Mouse (Mus musculus): ENCODE measurements around the gene Pde6d. TPM values are rescaled to one million over a fixed set of nuclear protein-coding genes. Genes with fewer than 3 reads are reported as not detected.
A peak's percentile ranks its signal among the peaks of the same experiment; 100 is the strongest.
"Not testable (repeated sequence)": the region's sequence is repeated elsewhere in the genome, so short reads cannot be mapped to it uniquely, and the experiment has no call there.

The Pde6d gene
- polyA plus RNA-seq, 1 experiment from 2014 or later = 61.5 TPM

GRCm38 (mm10) chr1:86522286-86522871 is 60.0 kb downstream of the Pde6d start:
- H3K4me3 ChIP-seq (replicated peaks) = no peak overlapping the region
- 0 out of 2 replicates have a peak overlapping the region, but pooled peaks have one; percentile 5 for H3K9ac ChIP-seq
- ATAC-seq (replicated peaks; ENCODE audit: low FRiP score) = no peak
- H3K4me1 ChIP-seq = peaks cover 22% of the 10 kb centered on the region
- H3K27me3 ChIP-seq = no peaks in the 10 kb centered on the region
- no peaks in the 10 kb centered on the region for H3K9me3 ChIP-seq (replicated peaks)
- peak overlapping the region; percentile 29; the same call in 1 of the 2 replicates for H3K27ac ChIP-seq
- WGBS = 70% methylated on average over 7 of the region's 7 CpGs
- no peaks in the 10 kb centered on the region for H3K36me3 ChIP-seq
- H3K4me2 ChIP-seq = no peak overlapping the region

- H3K9ac ChIP-seq = no peak overlapping the region
- no peaks in the 10 kb centered on the region for H3K36me3 ChIP-seq
- peaks cover 25% of the 10 kb centered on the region for H3K4me1 ChIP-seq
- ATAC-seq (replicated peaks; ENCODE audit: low FRiP score) = no peak
- no peak overlapping the region for H3K4me3 ChIP-seq (replicated peaks)
- WGBS = 40% methylated on average over 7 of the region's 7 CpGs
- H3K9me3 ChIP-seq (replicated peaks) = no peaks in the 10 kb centered on the region
- H3K27ac ChIP-seq = no peak overlapping the region
- H3K27me3 ChIP-seq = no peaks in the 10 kb centered on the region
- no peak overlapping the region for H3K4me2 ChIP-seq
These were observed 62.1 kb downstream of the Pde6d start for GRCm38 (mm10) chr1:86520361-86520760.

GRCm38 (mm10) chr1:86517076-86517475 is 65.4 kb downstream of the Pde6d start:
- H3K4me1 ChIP-seq = peaks cover 4% of the 10 kb centered on the region
- 70% methylated on average over 3 of the region's 3 CpGs for WGBS
- no peak for ATAC-seq (replicated peaks; ENCODE audit: low FRiP score)

GRCm38 (mm10) chr1:86515715-86516410 is 66.6 kb downstream of the Pde6d start:
- H3K27ac ChIP-seq = no peak overlapping the region
- H3K36me3 ChIP-seq = no peaks in the 10 kb centered on the region
- no peak overlapping the region for H3K4me3 ChIP-seq (replicated peaks)
- H3K9ac ChIP-seq = no peak overlapping the region
- no peak for ATAC-seq (replicated peaks; ENCODE audit: low FRiP score)
- H3K4me1 ChIP-seq = 0 out of 2 replicates have a peak, but pooled peaks cover 3% of the 10 kb centered on the region
- no peaks in the 10 kb centered on the region for H3K9me3 ChIP-seq (replicated peaks)
- H3K27me3 ChIP-seq = no peaks in the 10 kb centered on the region
- 49% methylated on average over 6 of the region's 6 CpGs for WGBS
- H3K4me2 ChIP-seq = no peak overlapping the region

More at GRCm38 (mm10) chr1:86517076-86517475, 65.4 kb downstream of the Pde6d start:
- Histone ChIP-seq H3K27me3 (no peaks in the 10 kb centered on the region), H3K9ac (no peak overlapping the region), H3K4me2 (no peak overlapping the region), H3K27ac (no peak overlapping the region), H3K4me3 (replicated peaks) (no peak overlapping the region), H3K9me3 (replicated peaks) (no peaks in the 10 kb centered on the region), H3K36me3 (no peaks in the 10 kb centered on the region)

- WGBS = 73% methylated on average over 1 of the region's 1 CpGs
- H3K4me3 ChIP-seq (replicated peaks); H3K9ac ChIP-seq; H3K27me3 ChIP-seq; H3K4me1 ChIP-seq; H3K27ac ChIP-seq; H3K9me3 ChIP-seq (replicated peaks); ATAC-seq (replicated peaks; ENCODE audit: low FRiP score); H3K4me2 ChIP-seq; H3K36me3 ChIP-seq: not testable (repeated sequence)
These were observed 69.4 kb downstream of the Pde6d start for GRCm38 (mm10) chr1:86513031-86513430.

GRCm38 (mm10) chr1:86512154-86512720 is 70.2 kb downstream of the Pde6d start:
- no peaks in the 10 kb centered on the region for H3K27me3 ChIP-seq
- H3K27ac ChIP-seq = no peak overlapping the region
- no peaks in the 10 kb centered on the region for H3K9me3 ChIP-seq (replicated peaks)
- WGBS = 83% methylated on average over 4 of the region's 4 CpGs
- no peaks in the 10 kb centered on the region for H3K36me3 ChIP-seq
- H3K4me2 ChIP-seq = no peak overlapping the region
- H3K4me1 ChIP-seq = peaks cover 10% of the 10 kb centered on the region
- H3K9ac ChIP-seq = no peak overlapping the region
- H3K4me3 ChIP-seq (replicated peaks) = no peak overlapping the region
- ATAC-seq (replicated peaks; ENCODE audit: low FRiP score) = no peak

GRCm38 (mm10) chr1:86510676-86511441 is 71.6 kb downstream of the Pde6d start:
- Histone ChIP-seq H3K4me1 (peaks cover 16% of the 10 kb centered on the region), H3K27ac (no peak overlapping the region), H3K9ac (no peak overlapping the region), H3K4me2 (no peak overlapping the region), H3K4me3 (replicated peaks) (no peak overlapping the region), H3K36me3 (no peaks in the 10 kb centered on the region), H3K27me3 (no peaks in the 10 kb centered on the region), H3K9me3 (replicated peaks) (no peaks in the 10 kb centered on the region)
- no peak for ATAC-seq (replicated peaks; ENCODE audit: low FRiP score)
- WGBS = 71% methylated on average over 9 of the region's 9 CpGs

GRCm38 (mm10) chr1:86510266-86510665 is 72.2 kb downstream of the Pde6d start:
- Histone ChIP-seq H3K36me3 (no peaks in the 10 kb centered on the region), H3K27me3 (no peaks in the 10 kb centered on the region), H3K27ac (no peak overlapping the region), H3K4me1 (peaks cover 22% of the 10 kb centered on the region), H3K9ac (no peak overlapping the region), H3K4me2 (no peak overlapping the region), H3K4me3 (replicated peaks) (no peak overlapping the region), H3K9me3 (replicated peaks) (no peaks in the 10 kb centered on the region)
- WGBS = 100% methylated on average over 1 of the region's 1 CpGs
- no peak for ATAC-seq (replicated peaks; ENCODE audit: low FRiP score)

GRCm38 (mm10) chr1:86509410-86509809 is 73.0 kb downstream of the Pde6d start:
- no peaks in the 10 kb centered on the region for H3K9me3 ChIP-seq (replicated peaks)
- no peaks in the 10 kb centered on the region for H3K27me3 ChIP-seq
- H3K9ac ChIP-seq = no peak overlapping the region
- ATAC-seq (replicated peaks; ENCODE audit: low FRiP score) = peak; percentile 75
- H3K4me3 ChIP-seq (replicated peaks) = no peak overlapping the region
- WGBS = 13% methylated on average over 7 of the region's 7 CpGs
- H3K4me1 ChIP-seq = peaks cover 30% of the 10 kb centered on the region
- peak overlapping the region; percentile 18 for H3K27ac ChIP-seq
- no peak overlapping the region for H3K4me2 ChIP-seq
- H3K36me3 ChIP-seq = no peaks in the 10 kb centered on the region

- H3K4me3 ChIP-seq (replicated peaks) = no peak overlapping the region
- WGBS = 82% methylated on average over 5 of the region's 5 CpGs
- no peaks in the 10 kb centered on the region for H3K27me3 ChIP-seq
These were observed 74.6 kb downstream of the Pde6d start for GRCm38 (mm10) chr1:86507866-86508265.

GRCm38 (mm10) chr1:86506420-86506819 is 76.0 kb downstream of the Pde6d start:
- H3K9ac ChIP-seq = no peak overlapping the region
- peak overlapping the region; percentile 98; the same call in 1 of the 2 replicates for H3K27ac ChIP-seq

More at GRCm38 (mm10) chr1:86507866-86508265, 74.6 kb downstream of the Pde6d start:
- Histone ChIP-seq H3K9ac (no peak overlapping the region), H3K36me3 (no peaks in the 10 kb centered on the region), H3K4me2 (no peak overlapping the region), H3K4me1 (peaks cover 43% of the 10 kb centered on the region), H3K9me3 (replicated peaks) (no peaks in the 10 kb centered on the region), H3K27ac (no peak overlapping the region)
- no peak for ATAC-seq (replicated peaks; ENCODE audit: low FRiP score)

GRCm38 (mm10) chr1:86505461-86505860 is 77.0 kb downstream of the Pde6d start:
- H3K27me3 ChIP-seq = no peaks in the 10 kb centered on the region
- H3K36me3 ChIP-seq = no peaks in the 10 kb centered on the region
- peak overlapping the region; percentile 44; the same call in 1 of the 2 replicates for H3K4me3 ChIP-seq (replicated peaks)
- peak overlapping the region; percentile 66 for H3K9ac ChIP-seq
- peak overlapping the region; percentile 74 for H3K4me2 ChIP-seq
- no peak for ATAC-seq (replicated peaks; ENCODE audit: low FRiP score)
- no peaks in the 10 kb centered on the region for H3K9me3 ChIP-seq (replicated peaks)
- H3K27ac ChIP-seq = peak overlapping the region; percentile 98
- 25% methylated on average over 1 of the region's 1 CpGs for WGBS
- peaks cover 66% of the 10 kb centered on the region for H3K4me1 ChIP-seq

More at GRCm38 (mm10) chr1:86506420-86506819, 76.0 kb downstream of the Pde6d start:
- H3K27me3 ChIP-seq = no peaks in the 10 kb centered on the region
- no peaks in the 10 kb centered on the region for H3K9me3 ChIP-seq (replicated peaks)
- no peak for ATAC-seq (replicated peaks; ENCODE audit: low FRiP score)
- H3K4me3 ChIP-seq (replicated peaks) = no peak overlapping the region
- no peaks in the 10 kb centered on the region for H3K36me3 ChIP-seq
- no peak overlapping the region for H3K4me2 ChIP-seq
- WGBS = 83% methylated on average over 5 of the region's 5 CpGs
- peaks cover 57% of the 10 kb centered on the region for H3K4me1 ChIP-seq
